Mouse (Mus musculus): ENCODE results near the gene Rps27a. TPM values are rescaled to one million over a fixed set of nuclear protein-coding genes. Genes with fewer than 3 reads are reported as not detected.
A peak's percentile ranks its signal among the peaks of the same experiment; 100 is the strongest.
"Not testable (repeated sequence)": the region's sequence is repeated elsewhere in the genome, so short reads cannot be mapped to it uniquely, and the experiment has no call there.

Gene Rps27a
- 100 to 1,000 TPM; 414 to 516 TPM for total RNA-seq (2021)

- DNase-seq (ENCODE audit: extremely low spot score in 1 of 2, low spot score in 1 of 2): peak; percentile 95 to 98
Measured at GRCm38 (mm10) chr11:29547752-29548503, at the start of gene Rps27a, which contains the start of gene Clhc1. Gene Rps27a (minus strand): TSS chr11:29548109. Gene Clhc1 (plus strand): TSS chr11:29547950.

GRCm38 (mm10) chr11:29597159-29597558, 49.2 kb upstream of the Rps27a start:
- DNase-seq (ENCODE audit: extremely low spot score in 1 of 2, low spot score in 1 of 2): no peak

- DNase-seq (ENCODE audit: extremely low spot score in 1 of 2, low spot score in 1 of 2): no peak
Measured at GRCm38 (mm10) chr11:29595217-29595616, 47.3 kb upstream of the Rps27a start.

- no peak for DNase-seq (ENCODE audit: extremely low spot score in 1 of 2, low spot score in 1 of 2)
Measured at GRCm38 (mm10) chr11:29579610-29580009, 31.7 kb upstream of the Rps27a start.

GRCm38 (mm10) chr11:29572656-29573055, 24.7 kb upstream of the Rps27a start:
- DNase-seq (ENCODE audit: extremely low spot score in 1 of 2, low spot score in 1 of 2): no peak

GRCm38 (mm10) chr11:29571536-29571935, 23.6 kb upstream of the Rps27a start:
- DNase-seq (ENCODE audit: extremely low spot score in 1 of 2, low spot score in 1 of 2): no peak

- no peak for DNase-seq (ENCODE audit: extremely low spot score in 1 of 2, low spot score in 1 of 2)
Measured at GRCm38 (mm10) chr11:29563406-29563805, 15.5 kb upstream of the Rps27a start.

GRCm38 (mm10) chr11:29560990-29561389, 13.1 kb upstream of the Rps27a start:
- DNase-seq (ENCODE audit: extremely low spot score in 1 of 2, low spot score in 1 of 2): no peak

GRCm38 (mm10) chr11:29560452-29560851, 12.5 kb upstream of the Rps27a start:
- no peak for DNase-seq (ENCODE audit: extremely low spot score in 1 of 2, low spot score in 1 of 2)

- no peak for DNase-seq (ENCODE audit: extremely low spot score in 1 of 2, low spot score in 1 of 2)
Measured at GRCm38 (mm10) chr11:29549425-29549778, 1.5 kb upstream of the Rps27a start.

GRCm38 (mm10) chr11:29548504-29549424, 855 bp upstream of the Rps27a start:
- DNase-seq (ENCODE audit: extremely low spot score in 1 of 2, low spot score in 1 of 2): no peak

GRCm38 (mm10) chr11:29547249-29547751, 609 bp downstream of the Rps27a start:
- DNase-seq (ENCODE audit: extremely low spot score in 1 of 2, low spot score in 1 of 2): no peak

GRCm38 (mm10) chr11:29546762-29547161, 1.1 kb downstream of the Rps27a start:
- DNase-seq (ENCODE audit: extremely low spot score in 1 of 2, low spot score in 1 of 2): no peak

GRCm38 (mm10) chr11:29546297-29546696, 1.6 kb downstream of the Rps27a start:
- not testable (repeated sequence) for DNase-seq (ENCODE audit: extremely low spot score in 1 of 2, low spot score in 1 of 2)

- not testable (repeated sequence) for DNase-seq (ENCODE audit: extremely low spot score in 1 of 2, low spot score in 1 of 2)
Measured at GRCm38 (mm10) chr11:29545150-29545752, 2.7 kb downstream of the Rps27a start.

- DNase-seq (ENCODE audit: extremely low spot score in 1 of 2, low spot score in 1 of 2): no peak
Measured at GRCm38 (mm10) chr11:29544225-29544945, 3.5 kb downstream of the Rps27a start.

- DNase-seq (ENCODE audit: extremely low spot score in 1 of 2, low spot score in 1 of 2): no peak
Measured at GRCm38 (mm10) chr11:29538201-29538600, 9.7 kb downstream of the Rps27a start.

- DNase-seq (ENCODE audit: extremely low spot score in 1 of 2, low spot score in 1 of 2): peak; percentile 72 to 76
Measured at GRCm38 (mm10) chr11:29525988-29526794, 21.7 kb downstream of the Rps27a start, which contains the start of gene Mtif2. Gene Mtif2 (plus strand): TSS chr11:29526408.
